Mouse (Mus musculus) lung, postnatal 0 days (tissue): ENCODE data around the gene Cela1. TPM values are rescaled to one million over a fixed set of nuclear protein-coding genes. Genes with fewer than 3 reads are reported as not detected.
A peak's percentile ranks its signal among the peaks of the same experiment; 100 is the strongest.

Experiments used
- ATAC-seq: fragments of 200-750 bp; cut with Nextera tagmentation; 2 replicates; pipeline ENCODE4 v1.8.0; 2017; ENCODE audit warnings: moderate library complexity
- DNase-seq: peaks from one replicate; pipeline ENCODE4 v3.0.0-alpha.2; 2016; ENCODE audit warnings: low spot score
- H3K27ac ChIP-seq: fragments of 300-500 bp; sonication (generic); 2 replicates; pipeline ENCODE4 v1.5.1; 2014; ENCODE audit warnings: antibody characterized with exemption, mild to moderate bottlenecking, low read length, mixed read lengths
- H3K27me3 ChIP-seq: fragments of 300-500 bp; sonication (generic); replicated peaks from 2 replicates; pipeline ENCODE4 v1.6.1; 2014; ENCODE audit warnings: low read length, mixed read lengths; ENCODE audit not compliant: insufficient read depth
- H3K36me3 ChIP-seq: fragments of 300-500 bp; sonication (generic); 2 replicates; pipeline ENCODE4 v1.6.1; 2014; ENCODE audit warnings: low read length, mixed read lengths; ENCODE audit not compliant: insufficient read depth
- H3K4me1 ChIP-seq: fragments of 300-500 bp; sonication (generic); 2 replicates; pipeline ENCODE4 v1.6.1; 2014; ENCODE audit warnings: antibody characterized with exemption, low read depth, low read length, mixed read lengths; ENCODE audit not compliant: insufficient read depth
- H3K4me2 ChIP-seq: fragments of 300-500 bp; sonication (generic); replicated peaks from 2 replicates; pipeline ENCODE4 v1.6.1; 2014; ENCODE audit warnings: low read depth, mild to moderate bottlenecking, low read length, moderate library complexity, mixed read lengths
- H3K4me3 ChIP-seq: fragments of 300-500 bp; sonication (generic); 2 replicates; pipeline ENCODE4 v1.5.1; 2014; ENCODE audit warnings: low read depth, low read length
- H3K9ac ChIP-seq: fragments of 300-500 bp; sonication (generic); replicated peaks from 2 replicates; pipeline ENCODE4 v1.6.1; 2014; ENCODE audit warnings: low read depth, mild to moderate bottlenecking
- H3K9me3 ChIP-seq: fragments of 300-500 bp; sonication (generic); 2 replicates; pipeline ENCODE4 v1.6.1; 2016; ENCODE audit warnings: low read length, mixed read lengths
- CTCF ChIP-seq: IDR thresholded peaks from 2 replicates; pipeline ENCODE4 v1.5.1; 2016; ENCODE audit warnings: antibody characterized with exemption, mild to moderate bottlenecking
- EP300 ChIP-seq: IDR thresholded peaks from 2 replicates; pipeline ENCODE4 v1.6.1; 2016; ENCODE audit warnings: antibody characterized with exemption, mild to moderate bottlenecking, control low read depth
- WGBS: fragments of 180-500 bp; shearing (Covaris S2); extraction: QIAGEN DNeasy Blood & Tissue Kit; methylation state at CpG from one replicate; pipeline ENCODE4 v1.1.7; 2014; 5-methylcytosine and 5-hydroxymethylcytosine counted together
- polyA plus RNA-seq: library from polyadenylated mRNA; unstranded; fragments of >200 nt; fragmentation: Nextera tagmentation; extraction: Ambion mirVana; gene quantifications from 2 replicates; pipeline ENCODE4 v1.2.1, GENCODE M21; 2015

Cela1 gene
- polyA plus RNA-seq, 1 experiment from 2014 or later, result 11.4 TPM

DNA sequence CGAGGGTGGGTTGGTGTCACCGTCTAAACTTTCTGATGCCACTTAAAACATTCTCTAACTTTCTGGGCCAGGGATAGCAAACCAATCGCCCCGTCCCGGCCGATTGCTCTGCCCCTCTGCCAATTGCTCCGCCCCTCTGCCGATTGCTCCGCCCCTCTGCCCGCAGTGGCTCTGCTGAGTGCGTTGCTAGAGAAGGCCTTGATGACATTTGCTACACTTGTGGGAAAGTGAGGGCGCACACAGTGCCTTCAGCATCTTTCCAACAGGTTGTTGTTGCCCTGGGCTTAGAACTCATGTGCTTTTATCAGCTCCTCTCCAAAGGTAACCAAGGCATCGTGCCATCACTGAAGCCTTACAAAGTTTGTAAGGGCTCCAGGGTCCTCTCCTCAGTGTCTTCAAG lies 2.5 kb downstream of the Cela1 start:
- TF ChIP-seq CTCF (no peak), EP300 (no peak)
- H3K9ac ChIP-seq, result no peak overlapping the region
- 25% methylated on average over 13 of the region's 13 CpGs for WGBS

DNA sequence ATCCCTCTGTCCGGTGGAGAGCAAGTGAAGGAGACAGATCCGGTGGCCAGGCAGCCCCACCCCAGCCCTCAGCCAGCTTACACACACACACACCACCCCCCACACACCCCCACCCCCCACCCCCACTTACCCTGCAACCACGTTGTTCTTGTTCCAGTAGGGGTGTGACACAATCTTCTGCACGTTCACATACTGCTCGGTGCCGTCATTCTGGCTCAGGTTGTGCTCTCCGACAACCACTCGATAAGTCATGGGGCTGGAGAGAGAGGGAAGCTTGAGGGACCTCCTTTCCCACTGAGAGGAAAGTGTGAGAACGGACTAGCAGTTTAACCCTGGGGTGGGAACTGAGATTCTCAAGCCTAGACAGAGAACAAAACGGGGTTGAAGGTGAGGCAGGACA lies 3.3 kb downstream of the Cela1 start:
- Histone ChIP-seq H3K4me3 (no peak overlapping the region), H3K4me2 (peak overlapping the region; percentile 33; the same call in 1 of the 2 replicates), H3K9ac (no peak overlapping the region), H3K27ac (peak overlapping the region; percentile 64), H3K4me1 (no peaks in the 10 kb centered on the region), H3K9me3 (no peaks in the 10 kb centered on the region), H3K36me3 (no peaks in the 10 kb centered on the region), H3K27me3 (no peaks in the 10 kb centered on the region)
- ATAC-seq, result peak; percentile 88
- DNase-seq, result peak; percentile 76
- WGBS, result 31% methylated on average over 10 of the region's 10 CpGs
- no peak for TF ChIP-seq CTCF
- TF ChIP-seq EP300, result no peak

More for the DNA sequence above, 2.5 kb downstream of the Cela1 start:
- no peaks in the 10 kb centered on the region for H3K27me3 ChIP-seq
- H3K4me1 ChIP-seq, result no peaks in the 10 kb centered on the region
- 0 out of 2 replicates have a peak, but pooled peaks have one; percentile 15 for ATAC-seq
- peak overlapping the region; percentile 33; the same call in 1 of the 2 replicates for H3K4me2 ChIP-seq
- H3K36me3 ChIP-seq, result no peaks in the 10 kb centered on the region
- no peaks in the 10 kb centered on the region for H3K9me3 ChIP-seq
- no peak for DNase-seq
- H3K4me3 ChIP-seq, result no peak overlapping the region; the same call in 1 of the 2 replicates
- peak overlapping the region; percentile 64; the same call in 1 of the 2 replicates for H3K27ac ChIP-seq

DNA sequence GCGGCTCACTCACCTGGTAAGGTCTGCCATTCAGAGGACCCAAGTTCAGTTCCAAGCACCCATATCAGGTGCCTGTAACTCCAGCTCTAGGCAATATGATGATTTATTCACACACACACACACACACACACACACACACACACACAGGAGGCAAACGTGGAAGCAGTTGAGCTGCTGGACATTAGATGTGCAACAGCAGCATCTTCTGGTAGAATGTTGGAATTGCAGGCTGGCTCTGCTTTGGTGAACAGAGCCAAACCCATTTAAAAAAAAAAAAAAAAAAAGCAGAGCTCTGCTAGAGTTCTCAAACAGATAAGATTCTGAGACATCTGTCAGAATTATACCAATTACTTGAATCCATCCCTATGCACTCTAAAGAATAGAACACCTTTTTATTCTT lies 4.7 kb downstream of the Cela1 start:
- Histone ChIP-seq H3K4me1 (no peaks in the 10 kb centered on the region), H3K9ac (no peak overlapping the region), H3K9me3 (no peaks in the 10 kb centered on the region), H3K27ac (no peak overlapping the region), H3K27me3 (no peaks in the 10 kb centered on the region), H3K4me3 (no peak overlapping the region), H3K4me2 (no peak overlapping the region), H3K36me3 (no peaks in the 10 kb centered on the region)
- TF ChIP-seq EP300 (no peak), CTCF (peak; percentile 94)
- DNase-seq (peak; percentile 82), ATAC-seq (peak; percentile 26; the same call in 1 of the 2 replicates)
- 50% methylated on average over 2 of the region's 2 CpGs for WGBS

DNA sequence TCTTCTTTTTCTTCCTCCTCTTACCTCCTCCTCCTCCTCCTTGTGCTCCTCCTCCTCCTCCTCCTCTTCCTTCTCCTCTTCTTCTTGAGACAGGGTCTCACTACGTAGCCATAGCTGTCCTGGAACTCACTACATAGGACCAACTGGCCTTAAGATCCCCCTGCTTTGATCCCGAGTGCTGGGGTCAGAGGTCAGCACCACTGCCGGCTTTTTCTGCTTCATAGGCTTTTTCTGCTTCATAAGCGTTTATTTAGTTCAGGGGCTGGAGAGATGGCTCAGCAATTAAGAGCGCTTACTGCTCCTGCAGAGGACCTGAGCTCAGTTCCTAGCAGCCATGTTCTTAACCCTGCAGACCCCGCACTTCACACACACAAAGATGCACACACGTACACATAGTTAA lies 6.0 kb downstream of the Cela1 start:
- 37% methylated on average over 7 of the region's 7 CpGs for WGBS
- no peak for TF ChIP-seq EP300
- TF ChIP-seq CTCF, result no peak
- ATAC-seq (no peak), DNase-seq (no peak)
- Histone ChIP-seq H3K27me3 (no peaks in the 10 kb centered on the region), H3K9ac (no peak overlapping the region), H3K4me1 (no peaks in the 10 kb centered on the region), H3K36me3 (no peaks in the 10 kb centered on the region), H3K4me3 (no peak overlapping the region), H3K9me3 (no peaks in the 10 kb centered on the region), H3K4me2 (no peak overlapping the region), H3K27ac (no peak overlapping the region)

DNA sequence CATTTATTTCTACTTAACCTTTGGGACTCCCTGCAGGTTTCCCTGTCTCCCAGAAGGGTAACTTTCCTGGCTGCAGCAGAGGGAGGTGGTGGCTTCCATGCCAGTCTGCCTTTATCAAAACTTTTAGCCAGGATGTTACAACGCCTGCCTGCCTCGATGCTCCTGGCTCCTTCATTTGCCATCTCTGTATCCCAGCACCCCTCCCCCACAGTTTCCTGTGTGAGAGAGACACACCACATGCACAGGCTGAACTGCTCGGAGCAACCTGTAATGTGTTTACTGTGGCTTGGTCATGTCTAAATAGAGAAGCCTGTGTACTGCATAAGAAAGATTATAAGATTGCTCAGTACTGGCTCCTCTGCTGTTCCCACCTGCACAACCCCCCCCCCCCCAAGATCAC lies 7.3 kb downstream of the Cela1 start:
- no peak overlapping the region for H3K4me2 ChIP-seq
- ATAC-seq (no peak), DNase-seq (no peak)
- WGBS, result 39% methylated on average over 3 of the region's 3 CpGs
- TF ChIP-seq EP300 (no peak), CTCF (no peak)
- H3K36me3 ChIP-seq, result no peaks in the 10 kb centered on the region
- no peaks in the 10 kb centered on the region for H3K9me3 ChIP-seq
- no peaks in the 10 kb centered on the region for H3K27me3 ChIP-seq
- H3K4me3 ChIP-seq, result no peak overlapping the region
- no peak overlapping the region for H3K27ac ChIP-seq
- no peak overlapping the region for H3K9ac ChIP-seq
- no peaks in the 10 kb centered on the region for H3K4me1 ChIP-seq

DNA sequence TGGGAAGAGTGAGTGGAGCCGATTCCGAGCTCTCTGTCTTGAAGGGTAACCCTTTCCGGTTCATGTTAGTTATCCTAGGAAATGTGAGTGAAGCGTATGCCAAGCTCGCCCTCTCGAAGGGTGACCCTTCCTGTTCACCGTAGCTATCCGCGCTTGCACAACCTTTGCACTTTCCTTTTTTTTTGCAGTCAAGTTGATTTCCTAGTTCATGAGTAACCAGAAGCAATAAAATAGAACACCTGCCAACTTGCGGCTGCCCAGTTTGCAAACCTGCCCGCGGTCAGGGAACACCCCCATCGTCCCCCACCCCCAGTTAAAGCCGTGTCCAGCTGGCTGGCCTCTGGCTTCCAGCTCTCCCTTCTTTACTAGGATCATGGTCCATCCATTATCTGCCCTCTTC lies 8.7 kb downstream of the Cela1 start:
- 58% methylated on average over 14 of the region's 14 CpGs for WGBS
- peak; percentile 63 for DNase-seq
- H3K4me1 ChIP-seq, result no peaks in the 10 kb centered on the region
- no peaks in the 10 kb centered on the region for H3K27me3 ChIP-seq
- peak overlapping the region; percentile 57 for H3K27ac ChIP-seq
- TF ChIP-seq EP300, result no peak
- TF ChIP-seq CTCF, result no peak
- H3K36me3 ChIP-seq, result no peaks in the 10 kb centered on the region
- no peak overlapping the region for H3K4me2 ChIP-seq
- peak; percentile 51 for ATAC-seq
- no peaks in the 10 kb centered on the region for H3K9me3 ChIP-seq
- H3K4me3 ChIP-seq, result no peak overlapping the region
- H3K9ac ChIP-seq, result no peak overlapping the region

DNA sequence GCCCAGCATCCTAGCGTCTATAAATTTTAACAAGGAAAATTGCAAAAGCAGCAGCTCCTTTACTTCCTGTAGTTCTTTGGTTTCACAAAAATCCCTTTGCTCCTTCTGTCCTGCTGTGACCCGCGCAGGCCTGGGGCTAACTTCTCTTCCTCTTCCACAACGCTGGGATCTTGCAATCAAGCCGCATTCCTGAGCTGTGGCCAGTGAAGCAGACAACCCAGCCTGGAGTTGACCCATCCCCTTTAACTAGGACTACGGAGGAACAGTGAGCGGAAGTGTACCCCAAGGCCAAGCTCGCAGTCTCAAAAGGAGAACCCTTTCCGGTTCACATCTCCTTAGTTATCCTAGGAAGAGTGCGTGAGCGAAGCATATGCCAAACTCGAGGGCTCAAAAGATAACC lies 9.1 kb downstream of the Cela1 start:
- peak; percentile 43 for ATAC-seq
- Histone ChIP-seq H3K27ac (0 out of 2 replicates have a peak overlapping the region, but pooled peaks have one; percentile 14), H3K4me3 (no peak overlapping the region), H3K36me3 (no peaks in the 10 kb centered on the region), H3K27me3 (no peaks in the 10 kb centered on the region), H3K9me3 (no peaks in the 10 kb centered on the region), H3K4me1 (no peaks in the 10 kb centered on the region), H3K9ac (no peak overlapping the region), H3K4me2 (no peak overlapping the region)
- WGBS, result 74% methylated on average over 12 of the region's 12 CpGs
- TF ChIP-seq EP300 (no peak), CTCF (no peak)
- no peak for DNase-seq
